Mouse (Mus musculus) regulatory T cell (primary cell): ENCODE measurements around the gene Chrnb1.

ENCODE experiments used
- in situ Hi-C: fragments of 300-600 bp; cut with MboI, MseI; formaldehyde crosslinking; loops from one replicate; pipeline ENCODE4 v1.15.1; 2025; ENCODE audit warnings: high pct_unique_total_duplicates

Gene Chrnb1

GRCm38 (mm10) chr11:69804972-69805909 lies 9.5 kb upstream of the Chrnb1 start, which contains the start of gene Tmem102:
Gene Tmem102, minus strand, starts transcription at chr11:69805624.
- in situ Hi-C loops: loop anchor here (5.0 kb wide), 1 partner anchor 38 kb away; the partner anchor contains the start of gene Zbtb4

- in situ Hi-C loops: loop anchor here (5.0 kb wide), 1 partner anchor 37 kb away; the partner anchor contains the start of gene Zbtb4
Measured at GRCm38 (mm10) chr11:69804652-69804940, 8.9 kb upstream of the Chrnb1 start.

- in situ Hi-C loops: loop anchor here (5.0 kb wide), 1 partner anchor 37 kb away; the partner anchor contains the start of gene Zbtb4
Measured at GRCm38 (mm10) chr11:69803786-69804651, 8.3 kb upstream of the Chrnb1 start.

GRCm38 (mm10) chr11:69803328-69803727 lies 7.6 kb upstream of the Chrnb1 start:
- in situ Hi-C loops: loop anchor here (5.0 kb wide), 1 partner anchor 36 kb away; the partner anchor contains the start of gene Zbtb4

- in situ Hi-C loops: loop anchor here (5.0 kb wide), 1 partner anchor 35 kb away; the partner anchor contains the start of gene Zbtb4
Measured at GRCm38 (mm10) chr11:69802648-69803105, 6.9 kb upstream of the Chrnb1 start.

GRCm38 (mm10) chr11:69801379-69801977 lies 5.7 kb upstream of the Chrnb1 start, which contains the start of gene Fgf11:
Gene Fgf11, minus strand, starts transcription at chr11:69801857.
- in situ Hi-C loops: loop anchor here (5.0 kb wide), 1 partner anchor 34 kb away; the partner anchor contains the start of gene Zbtb4

GRCm38 (mm10) chr11:69800392-69801197 lies 4.9 kb upstream of the Chrnb1 start:
- in situ Hi-C loops: loop anchor here (5.0 kb wide), 1 partner anchor 33 kb away; the partner anchor contains the start of gene Zbtb4

GRCm38 (mm10) chr11:69800138-69800391 lies 4.3 kb upstream of the Chrnb1 start:
- in situ Hi-C loops: loop anchor here (5.0 kb wide), 1 partner anchor 33 kb away; the partner anchor contains the start of gene Zbtb4

GRCm38 (mm10) chr11:69799394-69800137 lies 3.8 kb upstream of the Chrnb1 start:
- in situ Hi-C loops: loop anchor here (5.0 to 25.0 kb wide), 2 partner anchors 32 to 1612 kb away; partner anchors contain the start of gene Zbtb4

GRCm38 (mm10) chr11:69797924-69798323 lies 2.2 kb upstream of the Chrnb1 start:
- in situ Hi-C loops: loop anchor here (25.0 kb wide), 1 partner anchor 1611 kb away; no protein-coding TSS in a partner anchor

GRCm38 (mm10) chr11:69795983-69796435 lies 266 bp upstream of the Chrnb1 start:
- in situ Hi-C loops: loop anchor here (25.0 kb wide), 1 partner anchor 1609 kb away; no protein-coding TSS in a partner anchor

GRCm38 (mm10) chr11:69793429-69793828 lies 2.3 kb downstream of the Chrnb1 start:
- in situ Hi-C loops: loop anchor here (25.0 kb wide), 1 partner anchor 1606 kb away; no protein-coding TSS in a partner anchor

- in situ Hi-C loops: loop anchor here (25.0 kb wide), 1 partner anchor 1604 kb away; no protein-coding TSS in a partner anchor
Measured at GRCm38 (mm10) chr11:69791420-69791819, 4.3 kb downstream of the Chrnb1 start.

- in situ Hi-C loops: loop anchor here (25.0 kb wide), 1 partner anchor 1602 kb away; no protein-coding TSS in a partner anchor
Measured at GRCm38 (mm10) chr11:69789431-69789830, 6.3 kb downstream of the Chrnb1 start.

- in situ Hi-C loops: loop anchor here (25.0 kb wide), 1 partner anchor 1600 kb away; no protein-coding TSS in a partner anchor
Measured at GRCm38 (mm10) chr11:69787306-69787705, 8.4 kb downstream of the Chrnb1 start.

- in situ Hi-C loops: loop anchor here (25.0 kb wide), 1 partner anchor 1598 kb away; no protein-coding TSS in a partner anchor
Measured at GRCm38 (mm10) chr11:69784793-69785272, 10.9 kb downstream of the Chrnb1 start.

GRCm38 (mm10) chr11:69781828-69782227 lies 13.9 kb downstream of the Chrnb1 start:
- in situ Hi-C loops: loop anchor here (25.0 kb wide), 1 partner anchor 1595 kb away; no protein-coding TSS in a partner anchor

GRCm38 (mm10) chr11:69778985-69779384 lies 16.8 kb downstream of the Chrnb1 start:
- in situ Hi-C loops: loop anchor here (25.0 kb wide), 1 partner anchor 1592 kb away; no protein-coding TSS in a partner anchor
